Mouse (Mus musculus) megakaryocyte, embryonic 14.5 days (primary cell): Measurements from ENCODE around the gene Gm20388. TPM values are rescaled to one million over a fixed set of nuclear protein-coding genes. Genes with fewer than 3 reads are reported as not detected.
A peak's percentile ranks its signal among the peaks of the same experiment; 100 is the strongest.

Experiments used
- H3K27me3 ChIP-seq: replicated peaks from 2 replicates; pipeline ENCODE3; 2012; ENCODE audit warnings: inconsistent platforms
- H3K36me3 ChIP-seq: replicated peaks from 2 replicates; pipeline ENCODE3; 2012; ENCODE audit warnings: low read length, inconsistent platforms, mixed read lengths
- H3K4me1 ChIP-seq: 2 replicates; pipeline ENCODE4 v1.6.1; 2012; ENCODE audit warnings: inconsistent platforms
- H3K4me3 ChIP-seq: replicated peaks from 2 replicates; pipeline ENCODE3; 2012; ENCODE audit warnings: moderate library complexity, mild to moderate bottlenecking, inconsistent platforms
- H3K9me3 ChIP-seq: 2 replicates; pipeline ENCODE4 v1.6.1; 2012; ENCODE audit warnings: inconsistent platforms
- FLI1 ChIP-seq: IDR thresholded peaks from 2 replicates; pipeline ENCODE4 v1.6.1; 2012; ENCODE audit warnings: low read length, inconsistent platforms, mixed read lengths
- GATA1 ChIP-seq: IDR thresholded peaks from 3 replicates; pipeline ENCODE4 v1.6.1; 2012; ENCODE audit warnings: mixed read lengths, low read length, inconsistent platforms, borderline replicate concordance
- polyA plus RNA-seq: library from polyadenylated mRNA; stranded (reverse); fragments of >175 nt; gene quantifications from 2 replicates; pipeline ENCODE4 v1.2.3, GENCODE M21; 2012; ENCODE audit warnings: low replicate concordance; ENCODE audit not compliant: insufficient read depth

Gene Gm20388
- polyA plus RNA-seq, 1 experiment, result 111 TPM

DNA sequence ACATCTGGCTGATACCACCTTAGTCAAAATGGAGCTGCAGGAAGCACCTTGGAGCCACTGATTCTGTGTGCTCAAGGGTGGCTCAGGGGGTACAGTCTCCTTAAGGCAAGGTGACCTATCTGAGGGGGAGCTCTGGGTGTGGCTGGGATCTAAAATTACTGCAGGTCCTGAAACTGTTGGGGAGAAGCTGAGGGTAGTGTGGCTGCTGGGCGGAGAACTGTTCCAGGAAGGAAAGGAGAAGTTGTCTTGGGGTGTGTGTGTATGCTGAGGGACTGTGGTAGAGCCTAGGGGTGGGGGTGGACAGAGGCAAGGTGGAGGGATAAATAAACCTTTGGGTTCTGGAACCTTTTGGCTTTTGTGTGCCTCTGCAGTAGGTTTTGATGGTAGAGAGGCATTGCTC lies 2778.7 kb downstream of the Gm20388 start:
- no peak for TF ChIP-seq FLI1
- no peak for TF ChIP-seq GATA1
- Histone ChIP-seq H3K4me1 (peaks cover 100% of the 10 kb centered on the region), H3K4me3 (peak overlapping the region; percentile 78), H3K9me3 (no peaks in the 10 kb centered on the region), H3K36me3 (peaks cover 99% of the 10 kb centered on the region), H3K27me3 (no peaks in the 10 kb centered on the region)

DNA sequence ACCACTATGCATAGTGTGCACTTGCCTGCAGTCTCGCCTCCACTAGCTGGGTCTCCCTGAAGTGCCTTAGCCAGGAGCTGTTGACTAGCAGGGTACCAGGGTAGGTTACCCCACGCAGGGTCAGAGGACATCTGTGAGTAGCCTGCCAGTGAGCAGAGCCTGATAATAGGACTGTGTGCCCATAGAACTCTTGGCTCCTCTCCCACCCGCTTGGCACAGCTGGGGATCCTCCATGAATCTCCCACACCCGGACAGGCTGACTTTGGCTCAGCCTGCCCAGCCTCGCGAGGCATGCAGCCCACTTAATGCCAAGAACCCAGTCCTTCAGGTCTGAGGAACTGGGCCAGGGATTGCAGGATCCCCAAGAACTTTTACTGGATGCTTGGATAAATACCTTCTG lies 2780.4 kb downstream of the Gm20388 start:
- TF ChIP-seq FLI1 (no peak), GATA1 (no peak)
- peaks cover 99% of the 10 kb centered on the region for H3K36me3 ChIP-seq
- no peaks in the 10 kb centered on the region for H3K27me3 ChIP-seq
- H3K9me3 ChIP-seq, result no peaks in the 10 kb centered on the region
- H3K4me3 ChIP-seq, result peak overlapping the region; percentile 90
- peaks cover 100% of the 10 kb centered on the region for H3K4me1 ChIP-seq

DNA sequence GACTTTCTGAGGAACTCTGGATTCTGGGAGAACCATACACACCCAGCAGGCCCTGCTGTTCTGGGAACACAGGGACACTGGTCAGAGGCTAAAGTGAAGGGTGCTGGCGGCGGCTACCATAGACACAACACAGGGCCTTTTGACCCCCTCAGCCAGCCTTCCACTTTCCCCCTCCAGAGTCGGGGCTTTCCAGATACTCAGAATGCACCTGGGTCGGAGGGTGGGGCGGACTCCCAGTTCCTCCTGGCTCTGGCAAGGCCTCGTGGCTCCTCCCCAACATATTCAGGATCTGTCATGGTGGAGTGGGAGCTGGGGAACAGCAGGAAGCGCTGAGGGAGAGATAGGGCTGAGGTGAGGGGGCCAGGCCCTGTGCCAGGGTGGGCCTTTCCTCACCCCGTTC lies 2781.5 kb downstream of the Gm20388 start:
- H3K36me3 ChIP-seq, result peaks cover 99% of the 10 kb centered on the region
- H3K27me3 ChIP-seq, result no peaks in the 10 kb centered on the region
- peaks cover 100% of the 10 kb centered on the region for H3K4me1 ChIP-seq
- H3K4me3 ChIP-seq, result peak overlapping the region; percentile 90
- TF ChIP-seq GATA1 (no peak), FLI1 (no peak)
- no peaks in the 10 kb centered on the region for H3K9me3 ChIP-seq

DNA sequence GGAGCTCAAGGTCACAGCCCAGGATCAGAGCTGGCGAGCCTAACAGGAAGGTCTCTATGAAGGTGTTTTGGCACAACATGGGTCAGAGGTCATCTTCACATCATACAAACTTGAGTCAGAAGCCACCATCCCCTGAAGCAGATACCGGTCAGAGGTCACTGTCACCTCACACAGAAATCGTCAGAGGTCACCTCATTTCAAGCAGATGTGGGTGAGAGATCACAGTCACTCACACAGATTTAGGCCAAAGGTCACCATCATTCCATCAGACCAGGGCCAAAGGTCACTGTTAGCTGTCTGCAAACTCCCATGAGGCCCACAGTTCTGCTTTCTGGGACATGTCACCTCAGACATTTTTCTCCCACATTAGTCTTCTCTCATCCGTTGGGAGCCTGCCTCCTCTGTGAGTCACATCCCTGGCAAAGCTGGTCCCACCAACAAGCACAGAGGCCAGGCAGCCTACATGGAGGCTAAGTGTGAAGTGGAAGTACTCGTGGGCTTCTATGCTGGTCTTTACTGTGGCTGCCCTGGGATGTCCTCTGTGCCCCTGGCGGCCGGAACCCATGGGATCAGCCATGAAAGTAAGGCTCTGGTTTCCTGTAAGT lies 2784.9 kb downstream of the Gm20388 start:
- peaks cover 100% of the 10 kb centered on the region for H3K4me1 ChIP-seq
- no peak for TF ChIP-seq FLI1
- no peak for TF ChIP-seq GATA1
- H3K9me3 ChIP-seq, result no peaks in the 10 kb centered on the region
- H3K4me3 ChIP-seq, result peak overlapping the region; percentile 90
- no peaks in the 10 kb centered on the region for H3K27me3 ChIP-seq
- H3K36me3 ChIP-seq, result peaks cover 76% of the 10 kb centered on the region

DNA sequence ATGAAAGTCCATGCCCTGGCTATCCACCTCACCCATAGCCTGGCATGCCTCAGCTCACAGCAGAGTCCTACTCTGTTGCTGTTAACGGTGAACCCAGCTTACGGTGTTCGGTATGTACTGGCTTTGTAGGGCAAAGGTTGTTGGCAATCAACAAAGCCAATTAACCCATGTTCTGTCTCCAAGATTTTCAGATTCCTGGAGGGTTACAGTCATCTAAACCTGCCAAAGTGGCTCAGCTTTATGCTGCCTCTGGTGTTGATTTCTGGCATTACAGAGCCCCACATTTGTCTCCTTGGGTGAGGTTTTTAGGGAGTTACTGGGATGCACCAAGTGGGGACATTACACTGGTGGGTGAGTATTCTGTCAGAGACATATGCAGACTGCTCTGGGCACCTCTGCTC lies 2786.5 kb downstream of the Gm20388 start:
- Histone ChIP-seq H3K4me1 (peaks cover 100% of the 10 kb centered on the region), H3K9me3 (no peaks in the 10 kb centered on the region), H3K4me3 (peak overlapping the region; percentile 90), H3K27me3 (peaks cover 3% of the 10 kb centered on the region), H3K36me3 (peaks cover 59% of the 10 kb centered on the region)
- TF ChIP-seq FLI1 (no peak), GATA1 (no peak)

DNA sequence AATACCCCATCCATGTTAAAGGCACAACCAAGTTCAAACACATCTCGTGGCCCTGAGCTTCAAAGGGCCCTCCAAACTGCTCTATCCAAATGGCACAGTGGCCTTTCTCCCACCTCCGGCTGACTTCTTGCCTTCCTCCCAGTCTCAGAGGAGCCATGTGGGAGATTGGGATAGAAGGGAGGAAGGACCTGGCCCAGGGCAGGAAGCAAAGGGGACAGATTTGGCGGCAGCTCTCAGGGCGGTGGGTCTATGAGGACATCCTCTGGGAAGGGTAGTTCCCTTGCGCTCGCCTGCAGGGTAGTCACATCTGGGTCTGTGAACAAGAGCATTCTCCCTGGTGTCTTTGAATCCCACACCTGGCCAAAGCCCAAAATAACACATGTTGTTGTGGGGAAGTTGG lies 2786.9 kb downstream of the Gm20388 start:
- peaks cover 100% of the 10 kb centered on the region for H3K4me1 ChIP-seq
- H3K4me3 ChIP-seq, result peak overlapping the region; percentile 90
- H3K27me3 ChIP-seq, result peaks cover 3% of the 10 kb centered on the region
- H3K9me3 ChIP-seq, result no peaks in the 10 kb centered on the region
- H3K36me3 ChIP-seq, result peaks cover 55% of the 10 kb centered on the region
- TF ChIP-seq GATA1, result no peak
- no peak for TF ChIP-seq FLI1

DNA sequence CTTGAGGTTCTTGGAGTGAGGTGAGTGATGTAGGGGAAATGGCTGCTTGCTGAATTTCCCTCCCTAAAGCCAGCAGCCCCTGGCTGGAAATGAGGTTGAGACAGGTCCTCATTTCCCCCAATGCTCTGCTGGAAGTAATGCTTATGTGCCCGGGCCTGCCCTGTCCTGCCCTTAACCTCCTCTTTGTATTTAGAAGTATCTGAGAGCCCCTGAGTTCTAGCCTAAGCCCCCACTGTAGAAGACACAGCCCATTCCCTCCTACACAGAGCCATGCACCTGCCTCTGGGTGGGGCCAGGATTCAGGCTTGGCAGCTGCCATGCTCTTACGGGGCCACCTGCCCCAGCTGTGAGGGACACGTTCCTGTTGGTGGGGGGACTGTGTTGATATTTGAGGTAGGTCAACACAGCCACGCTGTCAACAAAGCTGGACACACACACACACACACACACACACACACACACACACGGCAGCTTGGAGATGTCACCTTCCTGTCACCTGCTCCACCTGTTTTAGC lies 2787.7 kb downstream of the Gm20388 start:
- Histone ChIP-seq H3K9me3 (no peaks in the 10 kb centered on the region), H3K36me3 (peaks cover 48% of the 10 kb centered on the region), H3K27me3 (peaks cover 3% of the 10 kb centered on the region), H3K4me1 (peaks cover 100% of the 10 kb centered on the region), H3K4me3 (peak overlapping the region; percentile 90)
- TF ChIP-seq FLI1 (no peak), GATA1 (no peak)

DNA sequence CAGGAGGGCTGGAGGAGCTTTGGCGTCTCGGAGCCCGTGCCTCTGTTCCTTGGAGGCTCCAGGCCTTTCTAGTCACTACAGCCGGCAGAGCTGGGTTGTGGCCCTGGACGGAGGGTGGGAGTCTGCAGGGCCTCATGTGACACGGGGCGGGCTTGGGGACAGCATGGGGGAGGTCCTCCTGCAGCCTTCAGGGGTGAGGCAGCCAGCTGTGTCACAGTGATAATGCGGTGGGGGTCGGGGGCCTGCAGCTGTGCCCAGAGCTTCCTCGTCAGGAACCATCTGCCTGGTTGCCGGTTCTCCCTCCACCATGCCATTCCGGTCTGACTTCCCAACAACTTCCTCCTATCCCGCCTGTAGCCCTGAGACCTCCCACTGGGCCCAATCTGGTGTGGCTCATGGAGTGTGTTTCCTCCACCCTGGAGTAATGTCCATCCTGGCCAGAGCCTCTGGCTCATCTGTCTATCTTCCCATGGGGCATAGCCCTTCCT lies 2788.4 kb downstream of the Gm20388 start, which contains the start of gene Cbfa2t3:
Cbfa2t3 (minus strand) TSS at position 105 of the 488 bp plus-strand sequence.
- TF ChIP-seq GATA1, result peak; percentile 46; the same call in 1 of the 3 replicates
- TF ChIP-seq FLI1, result peak; percentile 51; the same call in 1 of the 2 replicates
- H3K27me3 ChIP-seq, result peaks cover 3% of the 10 kb centered on the region
- peaks cover 41% of the 10 kb centered on the region for H3K36me3 ChIP-seq
- no peaks in the 10 kb centered on the region for H3K9me3 ChIP-seq
- H3K4me1 ChIP-seq, result peaks cover 100% of the 10 kb centered on the region
- peak within 1 kb of the TSS; percentile 90 for H3K4me3 ChIP-seq

DNA sequence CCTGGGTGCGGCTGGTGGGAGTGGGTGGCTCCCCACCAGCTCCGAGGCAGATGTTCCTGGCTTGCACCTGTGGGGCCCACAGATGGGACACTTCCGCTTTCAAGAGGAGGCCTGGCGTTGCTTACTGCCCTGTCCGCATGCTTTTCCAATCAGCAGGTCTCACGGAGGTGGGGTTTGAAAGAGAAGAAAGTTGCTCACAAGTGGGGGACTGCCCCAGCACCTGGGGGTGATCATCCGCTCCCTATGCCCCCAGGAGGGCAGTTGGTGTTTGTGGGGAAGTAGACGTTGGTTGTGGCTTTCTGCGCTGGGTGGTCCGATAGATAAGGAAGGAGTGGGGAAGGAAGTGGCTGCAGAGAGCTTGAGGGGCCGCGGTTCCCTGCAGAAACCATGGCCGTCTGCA lies 2790.0 kb downstream of the Gm20388 start:
- peaks cover 6% of the 10 kb centered on the region for H3K27me3 ChIP-seq
- peaks cover 25% of the 10 kb centered on the region for H3K36me3 ChIP-seq
- peak overlapping the region; percentile 84 for H3K4me3 ChIP-seq
- no peaks in the 10 kb centered on the region for H3K9me3 ChIP-seq
- TF ChIP-seq GATA1, result peak; percentile 47; the same call in 1 of the 3 replicates
- TF ChIP-seq FLI1, result no peak; the same call in 1 of the 2 replicates
- peaks cover 100% of the 10 kb centered on the region for H3K4me1 ChIP-seq

DNA sequence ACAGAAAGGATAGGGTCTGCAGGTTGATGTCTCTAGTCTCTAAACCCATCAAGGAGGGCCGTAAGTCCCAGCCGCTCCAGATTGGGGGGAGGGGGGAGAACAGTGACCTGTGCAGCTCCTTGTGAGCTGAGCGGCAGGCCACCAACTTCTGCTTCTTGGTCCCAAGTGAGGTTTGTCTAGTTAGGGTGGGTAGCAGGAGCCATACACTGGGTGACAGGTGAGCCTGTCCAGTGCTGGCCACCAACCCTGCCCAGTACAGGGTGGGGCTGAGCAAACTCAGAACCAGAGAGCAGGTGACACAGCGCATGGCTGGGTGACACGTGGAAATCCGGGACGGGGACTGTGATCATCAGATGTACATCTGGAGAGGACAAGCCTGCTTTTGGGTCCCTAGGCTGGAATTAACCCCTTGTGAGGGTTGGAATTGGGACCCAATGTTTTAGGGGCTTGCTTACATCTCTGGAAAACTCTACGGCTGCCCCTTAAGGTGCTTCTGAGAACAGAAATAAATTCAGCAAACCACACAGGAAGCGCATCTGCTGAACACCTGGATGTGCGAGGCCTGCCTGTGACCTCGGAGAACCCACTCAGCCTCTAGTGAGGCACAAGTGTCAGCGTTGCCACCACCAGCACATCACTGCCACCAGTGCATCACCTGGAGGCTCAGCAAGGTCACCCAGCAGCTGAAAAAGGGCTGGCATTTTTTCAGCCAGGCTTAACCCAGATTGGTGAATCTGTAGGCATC lies 2791.0 kb downstream of the Gm20388 start:
- no peak for TF ChIP-seq GATA1
- TF ChIP-seq FLI1, result no peak
- Histone ChIP-seq H3K4me1 (peaks cover 100% of the 10 kb centered on the region), H3K36me3 (peaks cover 15% of the 10 kb centered on the region), H3K4me3 (peak overlapping the region; percentile 79), H3K27me3 (peaks cover 15% of the 10 kb centered on the region), H3K9me3 (no peaks in the 10 kb centered on the region)
